Mouse (Mus musculus) kidney, embryonic 16.5 days (tissue): Measurements from ENCODE around the gene Ccdc85c. TPM values are rescaled to one million over a fixed set of nuclear protein-coding genes. Genes with fewer than 3 reads are reported as not detected.
A peak's percentile ranks its signal among the peaks of the same experiment; 100 is the strongest.

Experiments used
- ATAC-seq: fragments of 200-750 bp; cut with Nextera tagmentation; 2 replicates; pipeline ENCODE4 v1.8.0; 2017; ENCODE audit warnings: moderate TSS enrichment; ENCODE audit not compliant: low FRiP score, low TSS enrichment
- H3K27ac ChIP-seq: fragments of 300-500 bp; sonication (generic); 2 replicates; pipeline ENCODE4 v1.5.1; 2014; ENCODE audit warnings: low read length
- H3K27me3 ChIP-seq: fragments of 300-500 bp; sonication (generic); 2 replicates; pipeline ENCODE4 v1.6.1; 2014; ENCODE audit warnings: low read length, control low read depth, mixed read lengths; ENCODE audit not compliant: insufficient read depth
- H3K36me3 ChIP-seq: fragments of 300-500 bp; sonication (generic); 2 replicates; pipeline ENCODE4 v1.6.1; 2014; ENCODE audit warnings: low read length, control low read depth, mixed read lengths; ENCODE audit not compliant: insufficient read depth
- H3K4me1 ChIP-seq: fragments of 300-500 bp; sonication (generic); 2 replicates; pipeline ENCODE4 v1.6.1; 2014; ENCODE audit warnings: low read length, control low read depth, mixed read lengths; ENCODE audit not compliant: insufficient read depth
- H3K4me2 ChIP-seq: fragments of 300-500 bp; sonication (generic); replicated peaks from 2 replicates; pipeline ENCODE4 v1.6.1; 2014; ENCODE audit warnings: low read depth, low read length
- H3K4me3 ChIP-seq: fragments of 300-500 bp; sonication (generic); 2 replicates; pipeline ENCODE4 v1.5.1; 2014; ENCODE audit warnings: mild to moderate bottlenecking, low read length
- H3K9ac ChIP-seq: fragments of 300-500 bp; sonication (generic); replicated peaks from 2 replicates; pipeline ENCODE4 v1.6.1; 2014; ENCODE audit warnings: low read length
- H3K9me3 ChIP-seq: fragments of 300-500 bp; sonication (generic); 2 replicates; pipeline ENCODE4 v1.6.1; 2016; ENCODE audit warnings: low read length, control low read depth
- WGBS: fragments of 180-500 bp; shearing (Covaris S2); extraction: QIAGEN DNeasy Blood & Tissue Kit; methylation state at CpG from one replicate; pipeline ENCODE4 v1.1.7; 2014; 5-methylcytosine and 5-hydroxymethylcytosine counted together
- polyA plus RNA-seq: library from polyadenylated mRNA; unstranded; fragments of >200 nt; fragmentation: Nextera tagmentation; extraction: Ambion mirVana; gene quantifications from 2 replicates; pipeline ENCODE4 v1.2.1, GENCODE M21; 2015

The Ccdc85c gene
- polyA plus RNA-seq, 1 experiment from 2014 or later = 5.3 TPM

DNA sequence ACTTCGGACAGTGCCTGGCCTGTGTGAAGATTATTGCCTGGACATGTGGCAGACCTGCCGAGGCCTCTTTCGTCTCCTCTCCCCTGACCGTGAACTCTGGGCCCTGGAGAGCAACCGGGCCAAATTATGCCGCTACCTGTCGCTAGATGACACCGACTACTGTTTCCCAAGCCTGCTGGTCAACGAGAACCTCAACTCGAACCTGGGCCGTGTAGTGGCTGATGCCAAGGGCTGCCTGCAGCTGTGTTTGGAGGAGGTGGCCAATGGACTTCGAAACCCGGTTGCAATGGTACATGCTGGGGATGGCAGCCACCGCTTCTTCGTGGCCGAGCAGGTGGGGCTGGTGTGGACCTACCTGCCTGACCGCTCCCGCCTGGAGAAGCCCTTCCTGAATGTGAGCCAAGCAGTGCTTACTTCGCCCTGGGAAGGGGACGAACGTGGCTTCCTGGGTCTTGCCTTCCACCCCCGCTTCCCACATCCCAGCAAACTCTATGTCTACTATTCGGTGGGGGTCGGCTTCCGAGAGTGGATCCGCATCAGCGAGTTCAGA, 36.6 kb upstream of the Ccdc85c start:
- ATAC-seq = no peak
- Histone ChIP-seq H3K9ac (no peak overlapping the region), H3K36me3 (no peaks in the 10 kb centered on the region), H3K4me3 (no peak overlapping the region), H3K4me2 (no peak overlapping the region), H3K4me1 (peaks cover 14% of the 10 kb centered on the region), H3K27ac (no peak overlapping the region), H3K27me3 (peaks cover 13% of the 10 kb centered on the region), H3K9me3 (no peaks in the 10 kb centered on the region)
- 75% methylated on average over 27 of the region's 27 CpGs for WGBS

GRCm38 (mm10) chr12:108310456-108311027, 35.3 kb upstream of the Ccdc85c start:
- Histone ChIP-seq H3K36me3 (no peaks in the 10 kb centered on the region), H3K27ac (no peak overlapping the region), H3K4me2 (no peak overlapping the region), H3K4me3 (no peak overlapping the region), H3K27me3 (peaks cover 5% of the 10 kb centered on the region), H3K9ac (no peak overlapping the region), H3K9me3 (no peaks in the 10 kb centered on the region), H3K4me1 (peaks cover 18% of the 10 kb centered on the region)
- no peak for ATAC-seq
- 79% methylated on average over 7 of the region's 7 CpGs for WGBS

DNA sequence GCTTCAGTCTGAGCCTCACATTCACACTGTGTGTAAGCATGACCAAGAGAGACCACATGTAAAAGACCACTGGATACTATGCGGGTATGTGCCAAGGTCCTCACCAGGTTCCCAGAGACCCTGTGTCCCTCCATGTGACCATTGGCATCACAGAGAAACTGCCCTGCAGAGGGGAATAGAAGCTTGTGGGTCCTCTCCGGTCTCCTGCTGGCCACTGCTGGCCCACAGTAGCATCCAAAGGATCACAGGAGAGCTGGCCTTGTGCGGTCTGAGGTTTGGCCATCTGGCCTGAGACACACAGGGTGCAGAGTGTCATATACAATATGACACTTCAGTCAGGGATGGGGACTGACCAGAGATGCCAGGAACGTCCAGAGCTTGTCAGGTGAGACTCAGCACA, 34.8 kb upstream of the Ccdc85c start:
- ATAC-seq = no peak
- no peaks in the 10 kb centered on the region for H3K36me3 ChIP-seq
- peaks cover 18% of the 10 kb centered on the region for H3K4me1 ChIP-seq
- no peak overlapping the region for H3K9ac ChIP-seq
- 78% methylated on average over 4 of the region's 4 CpGs for WGBS
- H3K27me3 ChIP-seq = peaks cover 9% of the 10 kb centered on the region
- H3K9me3 ChIP-seq = no peaks in the 10 kb centered on the region
- H3K4me3 ChIP-seq = no peak overlapping the region
- no peak overlapping the region for H3K4me2 ChIP-seq
- H3K27ac ChIP-seq = no peak overlapping the region

- no peaks in the 10 kb centered on the region for H3K36me3 ChIP-seq
- H3K4me2 ChIP-seq = no peak overlapping the region
- 42% methylated on average over 7 of the region's 8 CpGs for WGBS
- ATAC-seq = no peak
- no peaks in the 10 kb centered on the region for H3K9me3 ChIP-seq
- H3K27me3 ChIP-seq = peaks cover 17% of the 10 kb centered on the region
- H3K27ac ChIP-seq = no peak overlapping the region
- H3K4me1 ChIP-seq = peaks cover 18% of the 10 kb centered on the region
- H3K9ac ChIP-seq = no peak overlapping the region
- H3K4me3 ChIP-seq = no peak overlapping the region
These were observed 34.0 kb upstream of the Ccdc85c start for GRCm38 (mm10) chr12:108309116-108309794.

DNA sequence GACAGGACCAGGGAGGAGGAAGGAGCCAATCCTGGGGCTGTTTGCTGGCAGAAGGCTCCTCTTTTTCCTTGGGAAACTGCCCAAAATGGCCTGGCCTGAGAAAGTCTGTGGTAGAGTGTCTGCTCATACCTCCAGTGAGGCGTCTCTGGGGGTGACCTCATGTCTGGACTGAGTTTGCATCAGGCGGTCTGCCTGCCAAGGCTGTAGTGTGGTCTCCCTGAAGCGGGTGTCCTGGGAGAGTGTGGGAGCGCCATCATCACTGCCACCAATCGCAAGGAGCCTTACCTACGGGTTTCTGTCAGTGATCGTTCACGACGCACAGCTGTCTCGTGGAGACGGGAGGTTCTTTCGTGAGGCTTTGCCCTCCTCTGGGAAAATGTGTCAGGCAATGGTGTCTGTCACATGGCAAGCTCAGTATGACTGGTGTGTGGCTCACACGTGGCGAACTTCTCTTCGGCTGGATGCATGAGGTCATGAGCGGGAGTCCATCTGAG, 33.2 kb upstream of the Ccdc85c start:
- Histone ChIP-seq H3K4me2 (no peak overlapping the region), H3K27ac (no peak overlapping the region), H3K36me3 (no peaks in the 10 kb centered on the region), H3K9me3 (no peaks in the 10 kb centered on the region), H3K9ac (no peak overlapping the region), H3K4me1 (peaks cover 18% of the 10 kb centered on the region), H3K27me3 (peaks cover 17% of the 10 kb centered on the region), H3K4me3 (no peak overlapping the region)
- WGBS = 81% methylated on average over 16 of the region's 16 CpGs
- no peak for ATAC-seq

GRCm38 (mm10) chr12:108307553-108307952, 32.3 kb upstream of the Ccdc85c start:
- Histone ChIP-seq H3K4me2 (no peak overlapping the region), H3K4me1 (peaks cover 13% of the 10 kb centered on the region)

GRCm38 (mm10) chr12:108305812-108306794, 30.9 kb upstream of the Ccdc85c start, which contains the start of gene Hhipl1:
Gene Hhipl1 (plus strand): TSS chr12:108306270.
- Histone ChIP-seq H3K27me3 (peaks cover 17% of the 10 kb centered on the region), H3K9ac (peak within 1 kb of the TSS; percentile 84), H3K4me3 (peak within 1 kb of the TSS; percentile 63), H3K36me3 (no peaks in the 10 kb centered on the region), H3K9me3 (no peaks in the 10 kb centered on the region), H3K27ac (no peak within 1 kb of the TSS), H3K4me2 (peak within 1 kb of the TSS; percentile 95), H3K4me1 (peaks cover 4% of the 10 kb centered on the region; the same call in 1 of the 2 replicates)
- peak; percentile 76 for ATAC-seq
- 3% methylated on average over 66 of the region's 67 CpGs for WGBS

More at GRCm38 (mm10) chr12:108307553-108307952, 32.3 kb upstream of the Ccdc85c start:
- ATAC-seq = no peak
- H3K9ac ChIP-seq = no peak overlapping the region
- no peak overlapping the region for H3K27ac ChIP-seq
- WGBS = 23% methylated on average over 14 of the region's 14 CpGs
- peaks cover 17% of the 10 kb centered on the region for H3K27me3 ChIP-seq
- no peaks in the 10 kb centered on the region for H3K9me3 ChIP-seq
- no peak overlapping the region for H3K4me3 ChIP-seq
- no peaks in the 10 kb centered on the region for H3K36me3 ChIP-seq

DNA sequence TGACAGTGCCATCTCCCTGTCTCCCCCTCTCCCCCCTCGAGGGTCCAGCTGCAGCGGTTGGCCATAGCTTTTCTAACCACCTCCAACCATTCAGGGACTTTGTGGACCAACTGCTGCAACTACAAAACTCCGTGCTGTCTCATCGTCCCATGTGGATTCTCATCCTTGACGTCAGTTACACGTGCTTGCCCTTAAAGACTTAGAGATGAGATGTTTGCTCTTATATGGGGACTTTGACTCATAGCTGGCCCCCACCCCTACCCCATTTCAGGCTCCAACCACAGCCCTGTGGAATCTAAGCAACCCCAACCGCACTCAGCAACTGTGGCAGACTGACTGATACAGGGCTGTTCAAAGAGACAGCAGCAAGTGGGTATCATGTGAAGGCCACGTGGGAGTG, 29.9 kb upstream of the Ccdc85c start:
- Histone ChIP-seq H3K27me3 (peaks cover 17% of the 10 kb centered on the region), H3K4me3 (no peak overlapping the region), H3K9me3 (no peaks in the 10 kb centered on the region), H3K4me1 (peaks cover 4% of the 10 kb centered on the region; the same call in 1 of the 2 replicates), H3K4me2 (no peak overlapping the region), H3K27ac (no peak overlapping the region), H3K36me3 (no peaks in the 10 kb centered on the region), H3K9ac (no peak overlapping the region)
- WGBS = 71% methylated on average over 8 of the region's 8 CpGs
- no peak for ATAC-seq

GRCm38 (mm10) chr12:108303778-108304365, 28.6 kb upstream of the Ccdc85c start:
- peaks cover 17% of the 10 kb centered on the region for H3K27me3 ChIP-seq
- WGBS = 44% methylated on average over 6 of the region's 6 CpGs
- H3K4me3 ChIP-seq = no peak overlapping the region
- H3K4me2 ChIP-seq = no peak overlapping the region
- ATAC-seq = no peak
- H3K4me1 ChIP-seq = peaks cover 4% of the 10 kb centered on the region; the same call in 1 of the 2 replicates
- H3K36me3 ChIP-seq = no peaks in the 10 kb centered on the region
- H3K9ac ChIP-seq = no peak overlapping the region
- no peak overlapping the region for H3K27ac ChIP-seq
- H3K9me3 ChIP-seq = no peaks in the 10 kb centered on the region
